Mouse (Mus musculus) megakaryocyte, embryonic 14.5 days (primary cell): ENCODE data around the gene Il22.
"Not testable (repeated sequence)": the region's sequence is repeated elsewhere in the genome, so short reads cannot be mapped to it uniquely, and the experiment has no call there.

ENCODE experiments used
- FLI1 ChIP-seq: IDR thresholded peaks from 2 replicates; pipeline ENCODE4 v1.6.1; 2012; ENCODE audit warnings: low read length, inconsistent platforms, mixed read lengths
- GATA1 ChIP-seq: IDR thresholded peaks from 3 replicates; pipeline ENCODE4 v1.6.1; 2012; ENCODE audit warnings: mixed read lengths, low read length, inconsistent platforms, borderline replicate concordance

GRCm38 (mm10) chr10:118215719-118216393 is 11.1 kb downstream of the Il22 start:
- not testable (repeated sequence) for TF ChIP-seq GATA1, FLI1
